In genomic region chr1:134096264-134096934, GRCm38 (mm10) we compare ENCODE assay signal across 8 mouse cellular contexts. TPM values are rescaled to one million over a fixed set of nuclear protein-coding genes. Genes with fewer than 3 reads are reported as not detected.
DNase-seq lines count a peak whose midpoint lies in the region; ATAC-seq and TF ChIP-seq lines count a peak whose summit lies in the region.

No protein-coding gene starts in this region.

- no peaks in the 10 kb centered on the region for H3K27me3 ChIP-seq in kidney, embryonic 14.5 days (ENCODE audit: control insufficient read depth, insufficient read depth, low read length)
- no peaks in the 10 kb centered on the region for H3K27me3 ChIP-seq in heart, embryonic 13.5 days (replicated peaks)
- peaks cover 6% of the 10 kb centered on the region; the same call in 1 of the 2 replicates for H3K27me3 ChIP-seq in liver, embryonic 12.5 days (replicated peaks)
- H3K27me3 ChIP-seq in myocyte (ENCODE audit: control insufficient read depth, insufficient read depth, insufficient read length) = no peaks in the 10 kb centered on the region

- no peak for DNase-seq in kidney, postnatal 10 days
- DNase-seq in brain, embryonic 14.5 days (ENCODE audit: low read depth) = peak; percentile 97
- no peak for DNase-seq in layer of hippocampus, adult 18-20 months (ENCODE audit: low spot score in 2 of 2)
- DNase-seq in thymus, postnatal 36 days = no peak

- WGBS in kidney, embryonic 14.5 days = 54% methylated on average over 14 of the region's 14 CpGs
- 41% methylated on average over 14 of the region's 14 CpGs for WGBS in heart, embryonic 13.5 days
- WGBS in liver, embryonic 12.5 days (ENCODE audit: insufficient replicate concordance) = 66% methylated on average over 14 of the region's 14 CpGs

- H3K4me3 ChIP-seq in kidney, embryonic 14.5 days (ENCODE audit: low read length) = no peak overlapping the region
- no peak overlapping the region for H3K4me3 ChIP-seq in heart, embryonic 13.5 days
- no peak overlapping the region for H3K4me3 ChIP-seq in liver, embryonic 12.5 days
- H3K4me3 ChIP-seq in myocyte = no peak overlapping the region

- no peak for ATAC-seq in kidney, embryonic 14.5 days (ENCODE audit: low FRiP score, low TSS enrichment)
- no peak for ATAC-seq in heart, embryonic 13.5 days (ENCODE audit: extremely low read depth, insufficient number of reproducible peaks, low FRiP score, low TSS enrichment)
- no peak for ATAC-seq in liver, embryonic 12.5 days

- no peak for TF ChIP-seq POLR2A in brain, embryonic 14.5 days (IDR thresholded peaks at IDR 0.05; ENCODE audit: borderline replicate concordance, extremely low read depth, insufficient read depth, insufficient read length, poor library complexity, severe bottlenecking)
- no peak for TF ChIP-seq POLR2A in myocyte (IDR thresholded peaks at IDR 0.05; ENCODE audit: insufficient read length, low read depth)

- no peaks in the 10 kb centered on the region for H3K9me3 ChIP-seq in kidney, embryonic 14.5 days (ENCODE audit: control insufficient read depth, low read length)
- H3K9me3 ChIP-seq in heart, embryonic 13.5 days = no peaks in the 10 kb centered on the region
- H3K9me3 ChIP-seq in liver, embryonic 12.5 days (replicated peaks) = no peaks in the 10 kb centered on the region

- no peaks in the 10 kb centered on the region for H3K79me2 ChIP-seq in myocyte (ENCODE audit: control insufficient read depth, insufficient read depth)

- H3K36me3 ChIP-seq in kidney, embryonic 14.5 days (ENCODE audit: control insufficient read depth, insufficient read depth, low read length) = no peaks in the 10 kb centered on the region
- no peaks in the 10 kb centered on the region for H3K36me3 ChIP-seq in heart, embryonic 13.5 days
- H3K36me3 ChIP-seq in liver, embryonic 12.5 days = no peaks in the 10 kb centered on the region
- H3K36me3 ChIP-seq in myocyte (ENCODE audit: control insufficient read depth, insufficient read depth) = no peaks in the 10 kb centered on the region

- TF ChIP-seq CTCF in brain, embryonic 14.5 days (IDR thresholded peaks at IDR 0.05; ENCODE audit: borderline replicate concordance, extremely low read depth, insufficient read depth, insufficient read length) = no peak

- no peak overlapping the region for H3K4me2 ChIP-seq in kidney, embryonic 14.5 days (replicated peaks; ENCODE audit: low read depth, low read length)
- peak overlapping the region; percentile 27; the same call in 1 of the 2 replicates for H3K4me2 ChIP-seq in heart, embryonic 13.5 days
- H3K4me2 ChIP-seq in liver, embryonic 12.5 days = peak overlapping the region; percentile 30
- H3K4me2 ChIP-seq in myocyte (ENCODE audit: low read depth) = peak overlapping the region; percentile 92

- 0 out of 2 replicates have a peak overlapping the region, but pooled peaks have one; percentile 28 for H3K9ac ChIP-seq in kidney, embryonic 14.5 days (ENCODE audit: low read depth, low read length)
- peak overlapping the region; percentile 66 for H3K9ac ChIP-seq in heart, embryonic 13.5 days
- H3K9ac ChIP-seq in liver, embryonic 12.5 days = peak overlapping the region; percentile 13; the same call in 1 of the 2 replicates

- H3K27ac ChIP-seq in kidney, embryonic 14.5 days (ENCODE audit: low read depth, low read length) = 0 out of 2 replicates have a peak overlapping the region, but pooled peaks have one; percentile 7
- H3K27ac ChIP-seq in heart, embryonic 13.5 days (replicated peaks) = peak overlapping the region; percentile 99
- peak overlapping the region; percentile 95 for H3K27ac ChIP-seq in liver, embryonic 12.5 days

- peaks cover 38% of the 10 kb centered on the region for H3K4me1 ChIP-seq in kidney, embryonic 14.5 days (ENCODE audit: control insufficient read depth, insufficient read depth, low read length)
- H3K4me1 ChIP-seq in heart, embryonic 13.5 days = peaks cover 90% of the 10 kb centered on the region
- H3K4me1 ChIP-seq in liver, embryonic 12.5 days = peaks cover 88% of the 10 kb centered on the region

- no peak overlapping the region for H3ac ChIP-seq in myocyte (ENCODE audit: control insufficient read depth, insufficient read length)

TF ChIP-seq in myocyte, 11 proteins besides CTCF, POLR2A, EP300 and RAD21:
- TF ChIP-seq MYOD1 (IDR thresholded peaks at IDR 0.05; ENCODE audit: control insufficient read depth in 1 of 3, insufficient read length in 2 of 3, low read depth in 2 of 3) (peak in 2 of 3 experiments; percentile 81 to 91), SRF (IDR thresholded peaks at IDR 0.05; ENCODE audit: control insufficient read depth, insufficient read length, low read depth) (no peak), E2F4 (IDR thresholded peaks at IDR 0.05; ENCODE audit: insufficient read depth) (no peak), CEBPB (IDR thresholded peaks at IDR 0.05; ENCODE audit: insufficient read depth, poor library complexity, severe bottlenecking) (no peak), TCF12 (IDR thresholded peaks at IDR 0.05; ENCODE audit: insufficient read depth, poor library complexity, severe bottlenecking) (peak; percentile 17), MAX (IDR thresholded peaks at IDR 0.05; ENCODE audit: low read depth) (no peak), TCF3 (IDR thresholded peaks at IDR 0.05; ENCODE audit: insufficient read length, low read depth) (peak; percentile 34), USF1 (IDR thresholded peaks at IDR 0.05; ENCODE audit: low read depth) (no peak), MYOG (IDR thresholded peaks at IDR 0.05; ENCODE audit: control insufficient read depth in 1 of 3, insufficient read depth in 1 of 3, insufficient read length in 2 of 3, low read depth in 2 of 3) (peak; percentile 58 to 95 (median 81)), REST (IDR thresholded peaks at IDR 0.05; ENCODE audit: insufficient read depth, insufficient read length) (no peak), POLR2AphosphoS2 (IDR thresholded peaks at IDR 0.05; ENCODE audit: insufficient read length, low read depth) (no peak)
TF ChIP-seq in myocyte: peak in this region for 4.

RNA-seq across cellular contexts. Expression of gene Chit1, which starts 14.6 kb away (rescaled TPM):
- 0.14 and 0.28 TPM in 2 replicates for polyA plus RNA-seq in kidney, embryonic 14.5 days (2014; fragmentation: Nextera tagmentation; extraction: Ambion mirVana)
- polyA plus RNA-seq in brain, embryonic 14.5 days (2012; rRNA removed) = 0.09 and 0.11 TPM in 2 replicates
- polyA plus RNA-seq in heart, embryonic 13.5 days (2015; fragmentation: Nextera tagmentation; extraction: Ambion mirVana) = 0.59 and 0.75 TPM in 2 replicates
- 0.07 and 0.12 TPM in 2 replicates for polyA plus RNA-seq in liver, embryonic 12.5 days (2016; fragmentation: Nextera tagmentation; extraction: Ambion mirVana)
- polyA plus RNA-seq in myocyte (2012; fragmentation: generic; extraction: Trizol) = 0.08 TPM
- under 1 TPM in 1 of 2 experiments, not detected in 1; 0.17 TPM for total RNA-seq in layer of hippocampus, adult 18-20 months (2021)

RNA-seq across cellular contexts. Expression of gene Btg2, which starts 17.5 kb away (rescaled TPM):
- polyA plus RNA-seq in kidney, embryonic 14.5 days (2014; fragmentation: Nextera tagmentation; extraction: Ambion mirVana) = 20.8 and 28.6 TPM in 2 replicates
- 31.8 and 58.3 TPM in 2 replicates for polyA plus RNA-seq in brain, embryonic 14.5 days (2012; rRNA removed)
- polyA plus RNA-seq in heart, embryonic 13.5 days (2015; fragmentation: Nextera tagmentation; extraction: Ambion mirVana) = 33.1 and 37.0 TPM in 2 replicates
- 78.2 and 80.8 TPM in 2 replicates for polyA plus RNA-seq in liver, embryonic 12.5 days (2016; fragmentation: Nextera tagmentation; extraction: Ambion mirVana)
- 13.8 TPM for polyA plus RNA-seq in myocyte (2012; fragmentation: generic; extraction: Trizol)
- 10 to 100 TPM; 16.6 to 24.9 TPM for total RNA-seq in layer of hippocampus, adult 18-20 months (2021)

RNA-seq across cellular contexts. Expression of gene Fmod, which starts 59.3 kb away (rescaled TPM):
- 1.7 and 4.0 TPM in 2 replicates for polyA plus RNA-seq in kidney, embryonic 14.5 days (2014; fragmentation: Nextera tagmentation; extraction: Ambion mirVana)
- polyA plus RNA-seq in brain, embryonic 14.5 days (2012; rRNA removed) = 2.8 and 7.4 TPM in 2 replicates
- 22.8 and 26.3 TPM in 2 replicates for polyA plus RNA-seq in heart, embryonic 13.5 days (2015; fragmentation: Nextera tagmentation; extraction: Ambion mirVana)
- 2.6 and 3.1 TPM in 2 replicates for polyA plus RNA-seq in liver, embryonic 12.5 days (2016; fragmentation: Nextera tagmentation; extraction: Ambion mirVana)
- polyA plus RNA-seq in myocyte (2012; fragmentation: generic; extraction: Trizol) = 0.23 TPM
- 1 to 10 TPM; 3.9 to 5.2 TPM for total RNA-seq in layer of hippocampus, adult 18-20 months (2021)

Comparison
In these comparisons a context has a peak if more than half of its experiments do, and no peak if none do; other contexts are left out.
1. H3K27ac ChIP-seq: peak in every context shown above with its lines; median percentile 99 in heart, embryonic 13.5 days; 95 in liver, embryonic 12.5 days; 7 in kidney, embryonic 14.5 days.
2. H3K9ac ChIP-seq: peak in every context shown above with its lines; median percentile 66 in heart, embryonic 13.5 days; 28 in kidney, embryonic 14.5 days; 13 in liver, embryonic 12.5 days.